Mouse (Mus musculus): ENCODE results near the gene Aip. TPM values are rescaled to one million over a fixed set of nuclear protein-coding genes. Genes with fewer than 3 reads are reported as not detected.

Aip gene
- total and polyA plus RNA-seq, 2 experiments from 2014 or later: 23.8 to 61.7 TPM

DNA sequence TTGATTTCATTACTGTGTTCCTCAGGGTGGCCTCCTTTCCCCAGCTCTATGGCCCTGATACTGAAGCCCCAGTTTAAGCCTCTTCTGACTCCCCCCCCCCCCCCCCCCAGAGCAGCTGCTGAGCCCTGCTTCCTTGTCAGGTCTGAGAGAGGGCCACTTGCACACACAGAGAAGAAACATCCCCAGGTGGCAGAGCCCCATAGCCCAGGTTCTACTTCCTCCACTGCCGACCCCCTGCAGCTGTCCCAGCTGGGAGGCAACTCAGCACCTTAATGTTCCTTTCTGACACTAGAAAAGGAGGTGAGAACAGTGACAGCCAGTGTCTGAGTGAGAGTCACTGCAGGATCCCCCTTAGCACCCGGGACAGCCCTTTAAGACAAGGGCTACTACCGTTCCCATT, 21.9 kb downstream of the Aip start:
- Histone ChIP-seq H3K27ac (ENCODE audit: low read depth) (no peak overlapping the region), H3K4me1 (ENCODE audit: control insufficient read depth, insufficient read depth) (peaks cover 20% of the 10 kb centered on the region; the same call in 1 of the 2 replicates), H3K4me2 (ENCODE audit: low read depth, low read length) (no peak overlapping the region), H3K36me3 (replicated peaks; ENCODE audit: control insufficient read depth, insufficient read depth, low read length) (peaks cover 24% of the 10 kb centered on the region), H3K27me3 (ENCODE audit: control insufficient read depth, insufficient read depth, low read length) (peaks cover 12% of the 10 kb centered on the region), H3K9me3 (replicated peaks; ENCODE audit: control insufficient read depth, low read length) (no peaks in the 10 kb centered on the region), H3K4me3 (ENCODE audit: low read depth, low read length) (no peak overlapping the region), H3K9ac (replicated peaks; ENCODE audit: low read depth, low read length) (no peak overlapping the region)
- 42% methylated on average over 3 of the region's 3 CpGs for WGBS
- TF ChIP-seq EP300 (IDR thresholded peaks at IDR 0.05; ENCODE audit: low read depth) (no peak), CTCF (IDR thresholded peaks at IDR 0.05; ENCODE audit: low read depth) (no peak)
- no peak for DNase-seq (ENCODE audit: low spot score)
- ATAC-seq (ENCODE audit: insufficient read depth, low read depth): no peak

DNA sequence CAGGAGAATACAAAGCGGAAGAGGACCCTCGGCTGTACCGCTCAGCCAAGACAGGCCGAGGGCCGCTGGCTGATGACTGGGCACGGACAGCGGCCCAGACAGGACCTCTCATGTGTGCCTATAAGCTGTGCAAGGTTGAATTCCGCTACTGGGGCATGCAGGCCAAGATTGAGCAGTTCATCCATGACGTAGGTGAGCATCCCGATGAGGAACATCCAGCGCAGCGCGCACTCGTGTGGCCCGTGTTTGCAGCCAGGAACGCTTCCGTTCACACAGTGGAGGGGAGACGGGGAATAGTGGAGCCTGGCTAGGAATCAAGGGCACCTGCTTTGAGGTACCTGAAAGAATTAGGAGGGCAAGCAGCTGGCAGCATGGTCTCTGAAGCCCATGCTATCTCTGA, 22.4 kb downstream of the Aip start:
- H3K36me3 ChIP-seq (replicated peaks; ENCODE audit: control insufficient read depth, insufficient read depth, low read length): peaks cover 24% of the 10 kb centered on the region
- 93% methylated on average over 18 of the region's 18 CpGs for WGBS
- H3K4me3 ChIP-seq (ENCODE audit: low read depth, low read length): no peak overlapping the region
- H3K27ac ChIP-seq (ENCODE audit: low read depth): no peak overlapping the region
- TF ChIP-seq EP300 (IDR thresholded peaks at IDR 0.05; ENCODE audit: low read depth) (no peak), CTCF (IDR thresholded peaks at IDR 0.05; ENCODE audit: low read depth) (no peak)
- H3K4me2 ChIP-seq (ENCODE audit: low read depth, low read length): no peak overlapping the region
- peaks cover 20% of the 10 kb centered on the region; the same call in 1 of the 2 replicates for H3K4me1 ChIP-seq (ENCODE audit: control insufficient read depth, insufficient read depth)
- ATAC-seq (ENCODE audit: insufficient read depth, low read depth) (no peak), DNase-seq (ENCODE audit: low spot score) (no peak)
- no peaks in the 10 kb centered on the region for H3K9me3 ChIP-seq (replicated peaks; ENCODE audit: control insufficient read depth, low read length)
- H3K27me3 ChIP-seq (ENCODE audit: control insufficient read depth, insufficient read depth, low read length): peaks cover 12% of the 10 kb centered on the region
- no peak overlapping the region for H3K9ac ChIP-seq (replicated peaks; ENCODE audit: low read depth, low read length)

DNA sequence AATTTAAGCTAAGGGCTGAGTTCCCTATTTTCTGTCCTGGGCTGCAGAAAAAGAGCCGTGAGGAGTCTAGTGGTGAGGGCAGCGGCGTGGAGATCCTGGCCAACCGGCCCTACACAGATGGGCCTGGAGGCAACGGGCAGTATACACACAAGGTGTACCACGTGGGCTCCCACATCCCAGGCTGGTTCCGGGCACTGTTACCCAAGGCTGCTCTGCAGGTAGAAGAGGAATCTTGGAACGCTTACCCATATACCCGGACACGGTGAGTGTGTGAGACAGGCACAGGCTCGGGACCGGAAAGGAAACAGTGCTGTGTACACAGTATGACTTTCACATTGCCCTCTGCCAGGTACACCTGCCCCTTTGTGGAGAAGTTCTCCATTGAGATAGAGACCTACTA, 23.0 kb downstream of the Aip start:
- Histone ChIP-seq H3K4me2 (ENCODE audit: low read depth, low read length) (no peak overlapping the region), H3K4me3 (ENCODE audit: low read depth, low read length) (no peak overlapping the region), H3K9ac (replicated peaks; ENCODE audit: low read depth, low read length) (no peak overlapping the region), H3K4me1 (ENCODE audit: control insufficient read depth, insufficient read depth) (peaks cover 20% of the 10 kb centered on the region; the same call in 1 of the 2 replicates), H3K27ac (ENCODE audit: low read depth) (no peak overlapping the region), H3K27me3 (ENCODE audit: control insufficient read depth, insufficient read depth, low read length) (peaks cover 12% of the 10 kb centered on the region), H3K36me3 (replicated peaks; ENCODE audit: control insufficient read depth, insufficient read depth, low read length) (peaks cover 24% of the 10 kb centered on the region), H3K9me3 (replicated peaks; ENCODE audit: control insufficient read depth, low read length) (no peaks in the 10 kb centered on the region)
- DNase-seq (ENCODE audit: low spot score) (no peak), ATAC-seq (ENCODE audit: insufficient read depth, low read depth) (no peak)
- TF ChIP-seq EP300 (IDR thresholded peaks at IDR 0.05; ENCODE audit: low read depth): no peak
- TF ChIP-seq CTCF (IDR thresholded peaks at IDR 0.05; ENCODE audit: low read depth): no peak
- WGBS: 94% methylated on average over 12 of the region's 12 CpGs

DNA sequence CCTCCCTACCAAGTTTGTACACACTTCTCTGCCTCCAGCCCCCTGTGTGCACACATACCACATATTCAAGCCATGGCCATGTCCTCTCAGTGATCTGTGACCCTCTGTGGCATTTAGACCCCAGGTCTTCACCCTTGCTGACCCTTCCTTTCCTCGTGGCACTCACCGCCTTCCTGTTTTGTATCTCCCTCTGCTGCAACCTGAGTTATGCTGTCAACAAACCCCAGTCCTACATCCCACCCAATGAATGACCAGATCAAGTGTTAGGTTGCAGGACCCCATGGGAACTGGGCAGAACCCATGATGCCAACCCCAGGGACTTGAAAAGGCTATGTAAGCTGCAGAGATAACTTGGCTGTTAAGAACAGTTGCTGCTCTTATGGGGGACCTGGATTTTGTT, 23.6 kb downstream of the Aip start:
- Histone ChIP-seq H3K9ac (replicated peaks; ENCODE audit: low read depth, low read length) (no peak overlapping the region), H3K4me2 (ENCODE audit: low read depth, low read length) (no peak overlapping the region), H3K4me1 (ENCODE audit: control insufficient read depth, insufficient read depth) (peaks cover 20% of the 10 kb centered on the region; the same call in 1 of the 2 replicates), H3K4me3 (ENCODE audit: low read depth, low read length) (no peak overlapping the region), H3K27ac (ENCODE audit: low read depth) (no peak overlapping the region), H3K27me3 (ENCODE audit: control insufficient read depth, insufficient read depth, low read length) (peaks cover 12% of the 10 kb centered on the region), H3K9me3 (replicated peaks; ENCODE audit: control insufficient read depth, low read length) (no peaks in the 10 kb centered on the region), H3K36me3 (replicated peaks; ENCODE audit: control insufficient read depth, insufficient read depth, low read length) (peaks cover 24% of the 10 kb centered on the region)
- WGBS: 88% methylated on average over 2 of the region's 2 CpGs
- no peak for ATAC-seq (ENCODE audit: insufficient read depth, low read depth)
- TF ChIP-seq EP300 (IDR thresholded peaks at IDR 0.05; ENCODE audit: low read depth): no peak
- DNase-seq (ENCODE audit: low spot score): no peak

GRCm38 (mm10) chr19:4101466-4101865, 24.2 kb downstream of the Aip start:
- WGBS: 84% methylated on average over 6 of the region's 6 CpGs

GRCm38 (mm10) chr19:4100718-4101261, 24.9 kb downstream of the Aip start:
- Histone ChIP-seq H3K27ac (ENCODE audit: low read depth) (no peak overlapping the region), H3K4me2 (ENCODE audit: low read depth, low read length) (peak overlapping the region; percentile 90), H3K9ac (replicated peaks; ENCODE audit: low read depth, low read length) (peak overlapping the region; percentile 63; the same call in 1 of the 2 replicates), H3K9me3 (replicated peaks; ENCODE audit: control insufficient read depth, low read length) (no peaks in the 10 kb centered on the region), H3K27me3 (ENCODE audit: control insufficient read depth, insufficient read depth, low read length) (peaks cover 12% of the 10 kb centered on the region), H3K4me3 (ENCODE audit: low read depth, low read length) (peak overlapping the region; percentile 59), H3K4me1 (ENCODE audit: control insufficient read depth, insufficient read depth) (peaks cover 25% of the 10 kb centered on the region; the same call in 1 of the 2 replicates), H3K36me3 (replicated peaks; ENCODE audit: control insufficient read depth, insufficient read depth, low read length) (peaks cover 17% of the 10 kb centered on the region)
- 5% methylated on average over 50 of the region's 52 CpGs for WGBS
- no peak for ATAC-seq (ENCODE audit: insufficient read depth, low read depth)
- no peak for DNase-seq (ENCODE audit: low spot score)
- no peak for TF ChIP-seq CTCF (IDR thresholded peaks at IDR 0.05; ENCODE audit: low read depth)
- TF ChIP-seq EP300 (IDR thresholded peaks at IDR 0.05; ENCODE audit: low read depth): no peak

More at GRCm38 (mm10) chr19:4101466-4101865, 24.2 kb downstream of the Aip start:
- no peak overlapping the region for H3K4me3 ChIP-seq (ENCODE audit: low read depth, low read length)
- H3K4me1 ChIP-seq (ENCODE audit: control insufficient read depth, insufficient read depth): peaks cover 22% of the 10 kb centered on the region; the same call in 1 of the 2 replicates
- H3K4me2 ChIP-seq (ENCODE audit: low read depth, low read length): peak overlapping the region; percentile 90; the same call in 1 of the 2 replicates
- TF ChIP-seq EP300 (IDR thresholded peaks at IDR 0.05; ENCODE audit: low read depth) (no peak), CTCF (IDR thresholded peaks at IDR 0.05; ENCODE audit: low read depth) (no peak)
- peaks cover 12% of the 10 kb centered on the region for H3K27me3 ChIP-seq (ENCODE audit: control insufficient read depth, insufficient read depth, low read length)
- no peak overlapping the region for H3K9ac ChIP-seq (replicated peaks; ENCODE audit: low read depth, low read length)
- DNase-seq (ENCODE audit: low spot score) (no peak), ATAC-seq (ENCODE audit: insufficient read depth, low read depth) (no peak)
- no peaks in the 10 kb centered on the region for H3K9me3 ChIP-seq (replicated peaks; ENCODE audit: control insufficient read depth, low read length)
- H3K36me3 ChIP-seq (replicated peaks; ENCODE audit: control insufficient read depth, insufficient read depth, low read length): peaks cover 21% of the 10 kb centered on the region
- no peak overlapping the region for H3K27ac ChIP-seq (ENCODE audit: low read depth)

Measured in heart, postnatal 0 days (tissue).